Mouse (Mus musculus): ENCODE results near the gene Ppp1r12b.

GRCm38 (mm10) chr1:134759133-134759532, 196.6 kb downstream of the Ppp1r12b start:
- TF ChIP-seq CTCF (IDR thresholded peaks at IDR 0.05; ENCODE audit: low read depth, low read length) = no peak
- no peak for TF ChIP-seq POLR2A (IDR thresholded peaks at IDR 0.05; ENCODE audit: extremely low read depth, insufficient read depth, low read length)

All from liver, adult 2 months (tissue).